Mouse (Mus musculus) ES-E14 (cell line): ENCODE data around the gene Vps50.

Experiments
- CHD2 ChIP-seq: IDR thresholded peaks from 2 replicates; pipeline ENCODE4 v1.6.1; 2014; ENCODE audit warnings: mild to moderate bottlenecking, low read depth, low read length, inconsistent platforms
- MAFK ChIP-seq: IDR thresholded peaks from 2 replicates; pipeline ENCODE4 v1.6.1; 2014; ENCODE audit warnings: mild to moderate bottlenecking, low read depth, low read length, inconsistent platforms; ENCODE audit not compliant: insufficient read depth

- TF ChIP-seq CHD2 (no peak), MAFK (no peak)
Observed at GRCm38 (mm10) chr6:3531445-3531844, 33.3 kb downstream of the Vps50 start.
